Mouse (Mus musculus): ENCODE measurements around the gene Olfr1058. TPM values are rescaled to one million over a fixed set of nuclear protein-coding genes. Genes with fewer than 3 reads are reported as not detected.
"Not testable (repeated sequence)": the region's sequence is repeated elsewhere in the genome, so short reads cannot be mapped to it uniquely, and the experiment has no call there.

Olfr1058 gene
- polyA plus RNA-seq (2016; fragmentation: Nextera tagmentation; extraction: Ambion mirVana), result not detected in 2 replicates

DNA sequence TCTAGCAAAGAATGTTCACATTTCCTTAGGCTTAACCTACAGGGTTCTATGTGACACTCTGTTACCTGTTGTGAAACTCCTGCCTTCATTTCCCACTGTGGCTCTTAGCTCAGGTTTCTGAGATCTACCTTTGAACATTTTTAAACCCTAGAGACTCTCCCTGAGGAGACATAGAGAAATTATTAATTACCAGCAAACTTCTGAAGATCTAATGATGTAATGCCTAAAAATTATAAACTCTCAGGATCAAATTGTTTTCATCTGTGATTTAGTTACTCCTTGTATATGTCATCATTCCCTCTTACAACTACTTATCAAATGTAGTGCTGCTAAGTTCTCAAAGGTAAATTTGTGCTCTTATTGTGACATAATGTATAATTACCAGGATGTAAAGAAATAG lies at the start of gene Olfr1058:
TSS of gene Olfr1058 (minus strand) at position 101 of the 400 bp plus-strand sequence.
- H3K27ac ChIP-seq; H3K27me3 ChIP-seq; H3K4me3 ChIP-seq; ATAC-seq (ENCODE audit: insufficient number of reproducible peaks, insufficient read depth, low FRiP score, low TSS enrichment); H3K4me2 ChIP-seq (replicated peaks); H3K9me3 ChIP-seq; H3K4me1 ChIP-seq; H3K9ac ChIP-seq; H3K36me3 ChIP-seq: not testable (repeated sequence)

DNA sequence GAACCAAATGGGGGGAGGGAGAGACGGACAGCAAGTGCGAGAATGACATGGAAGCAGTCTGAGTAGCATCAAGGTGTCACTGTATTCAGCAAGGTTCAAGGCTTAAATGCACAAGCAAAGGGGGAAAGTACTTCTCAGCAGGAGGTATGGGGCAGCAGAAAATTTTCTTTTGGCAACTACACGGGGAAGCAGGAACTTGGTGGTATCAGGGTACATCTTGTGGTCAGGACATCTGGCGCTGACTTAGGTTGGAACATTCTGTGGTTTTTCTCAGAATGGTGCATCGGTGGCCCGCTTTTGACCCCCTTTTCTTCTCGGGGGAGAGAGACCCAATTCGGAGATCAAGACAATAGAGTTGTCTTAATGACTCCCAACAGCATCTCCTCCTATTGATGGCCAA lies 40.1 kb upstream of the Olfr1058 start:
- WGBS, result 91% methylated on average over 8 of the region's 8 CpGs
- not testable (repeated sequence) for H3K36me3 ChIP-seq; H3K27me3 ChIP-seq; H3K4me1 ChIP-seq; H3K27ac ChIP-seq; H3K4me2 ChIP-seq (replicated peaks); ATAC-seq (ENCODE audit: insufficient number of reproducible peaks, insufficient read depth, low FRiP score, low TSS enrichment); H3K4me3 ChIP-seq; H3K9me3 ChIP-seq; H3K9ac ChIP-seq

DNA sequence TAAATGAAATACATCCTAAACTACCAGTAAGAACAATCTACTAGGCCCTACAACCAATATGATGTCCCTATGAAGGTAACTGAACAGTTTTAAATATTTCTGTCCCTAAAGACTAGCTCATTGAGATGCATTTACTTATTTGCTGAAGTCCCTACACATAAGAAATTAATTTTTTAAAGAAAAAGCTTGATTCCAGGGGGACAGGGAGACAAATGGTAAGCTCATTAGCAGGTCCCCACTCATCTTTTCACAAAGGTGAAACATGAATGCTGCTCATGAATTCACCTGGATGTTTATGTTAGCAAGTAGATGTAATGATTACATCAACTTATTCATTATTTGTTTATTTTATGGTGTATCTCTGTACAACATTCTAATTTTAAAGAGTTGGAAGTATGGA lies 38.3 kb upstream of the Olfr1058 start, which contains the start of gene Olfr1062:
TSS of gene Olfr1062 (minus strand) at position 101 of the 400 bp plus-strand sequence.
- not testable (repeated sequence) for H3K36me3 ChIP-seq; H3K9me3 ChIP-seq; H3K27me3 ChIP-seq; H3K4me1 ChIP-seq; H3K4me2 ChIP-seq (replicated peaks); ATAC-seq (ENCODE audit: insufficient number of reproducible peaks, insufficient read depth, low FRiP score, low TSS enrichment); H3K9ac ChIP-seq; H3K4me3 ChIP-seq; H3K27ac ChIP-seq

DNA sequence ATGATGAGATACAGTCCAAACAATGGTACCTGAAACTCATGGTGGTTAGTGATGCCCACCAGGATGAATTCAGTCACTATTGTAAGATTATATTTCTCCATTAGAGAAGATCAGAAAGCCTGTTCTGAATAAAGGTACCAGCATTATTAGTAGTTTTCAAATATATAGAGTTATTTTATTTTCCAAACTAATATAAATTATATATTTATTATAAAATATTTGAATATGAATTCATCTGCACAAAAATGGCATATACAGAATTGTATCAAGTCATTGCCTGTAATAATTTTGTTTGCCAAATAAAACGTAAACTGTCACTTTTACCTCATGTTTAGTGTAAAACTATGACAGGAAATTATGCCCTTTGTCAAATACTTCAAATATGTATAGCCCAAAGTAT lies 25.6 kb upstream of the Olfr1058 start, which contains the start of gene Olfr1061:
TSS of gene Olfr1061 (minus strand) at position 101 of the 400 bp plus-strand sequence.
- 85% methylated on average over 1 of the region's 1 CpGs for WGBS
- no peaks in the 10 kb centered on the region for H3K9me3 ChIP-seq
- H3K4me2 ChIP-seq (replicated peaks), result no peak within 1 kb of the TSS
- ATAC-seq (ENCODE audit: insufficient number of reproducible peaks, insufficient read depth, low FRiP score, low TSS enrichment), result no peak
- H3K27ac ChIP-seq, result no peak within 1 kb of the TSS
- no peaks in the 10 kb centered on the region for H3K4me1 ChIP-seq
- no peaks in the 10 kb centered on the region for H3K36me3 ChIP-seq
- no peak within 1 kb of the TSS for H3K9ac ChIP-seq
- no peak within 1 kb of the TSS for H3K4me3 ChIP-seq
- H3K27me3 ChIP-seq, result no peaks in the 10 kb centered on the region

DNA sequence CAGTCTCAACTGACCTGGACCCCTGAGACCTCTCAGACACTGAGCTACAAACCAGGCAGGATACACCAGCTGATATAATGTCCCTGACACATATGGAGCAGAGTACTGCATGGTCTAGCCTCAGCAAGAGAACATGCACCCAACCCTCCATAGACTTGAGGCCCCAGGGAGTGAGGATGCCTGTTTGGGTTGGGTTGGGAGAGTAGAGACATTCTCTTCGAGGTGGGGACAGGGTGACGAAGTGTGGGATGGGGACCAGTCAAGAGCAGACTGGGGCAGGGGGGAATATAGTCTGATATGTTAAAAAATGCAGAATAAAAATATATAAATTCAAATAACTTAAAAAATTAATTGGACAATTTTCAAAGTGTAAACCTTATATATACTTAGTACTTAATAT lies 6.8 kb upstream of the Olfr1058 start:
- Histone ChIP-seq H3K4me1 (no peaks in the 10 kb centered on the region), H3K9ac (no peak overlapping the region), H3K9me3 (no peaks in the 10 kb centered on the region), H3K4me2 (replicated peaks) (no peak overlapping the region), H3K4me3 (no peak overlapping the region), H3K36me3 (no peaks in the 10 kb centered on the region), H3K27me3 (no peaks in the 10 kb centered on the region), H3K27ac (no peak overlapping the region)
- WGBS, result 87% methylated on average over 2 of the region's 2 CpGs
- ATAC-seq (ENCODE audit: insufficient number of reproducible peaks, insufficient read depth, low FRiP score, low TSS enrichment), result no peak

DNA sequence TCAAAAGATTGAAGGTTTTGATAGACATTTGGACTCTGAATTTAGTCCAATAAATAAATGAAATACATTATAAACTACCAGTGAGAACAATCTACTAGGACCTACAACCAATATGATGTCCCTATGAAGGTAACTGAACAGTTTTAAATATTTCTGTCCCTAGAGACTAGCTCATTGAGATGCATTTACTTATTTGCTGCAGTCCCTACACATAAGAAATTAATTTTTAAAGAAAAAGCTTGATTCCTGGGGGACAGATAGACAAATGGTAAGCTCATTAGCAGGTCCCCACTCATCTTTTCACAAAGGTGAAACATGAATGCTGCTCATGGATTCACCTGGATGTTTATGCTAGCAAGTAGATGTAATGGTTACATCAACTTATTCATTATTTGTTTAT lies 10.1 kb downstream of the Olfr1058 start, which contains the start of gene Olfr1057:
TSS of gene Olfr1057 (minus strand) at position 101 of the 400 bp plus-strand sequence.
- no peak within 1 kb of the TSS for H3K27ac ChIP-seq
- no peaks in the 10 kb centered on the region for H3K9me3 ChIP-seq
- no peak within 1 kb of the TSS for H3K4me3 ChIP-seq
- H3K4me2 ChIP-seq (replicated peaks), result no peak within 1 kb of the TSS
- H3K4me1 ChIP-seq, result no peaks in the 10 kb centered on the region
- H3K9ac ChIP-seq, result no peak within 1 kb of the TSS
- no peak for ATAC-seq (ENCODE audit: insufficient number of reproducible peaks, insufficient read depth, low FRiP score, low TSS enrichment)
- no peaks in the 10 kb centered on the region for H3K27me3 ChIP-seq
- H3K36me3 ChIP-seq, result no peaks in the 10 kb centered on the region

DNA sequence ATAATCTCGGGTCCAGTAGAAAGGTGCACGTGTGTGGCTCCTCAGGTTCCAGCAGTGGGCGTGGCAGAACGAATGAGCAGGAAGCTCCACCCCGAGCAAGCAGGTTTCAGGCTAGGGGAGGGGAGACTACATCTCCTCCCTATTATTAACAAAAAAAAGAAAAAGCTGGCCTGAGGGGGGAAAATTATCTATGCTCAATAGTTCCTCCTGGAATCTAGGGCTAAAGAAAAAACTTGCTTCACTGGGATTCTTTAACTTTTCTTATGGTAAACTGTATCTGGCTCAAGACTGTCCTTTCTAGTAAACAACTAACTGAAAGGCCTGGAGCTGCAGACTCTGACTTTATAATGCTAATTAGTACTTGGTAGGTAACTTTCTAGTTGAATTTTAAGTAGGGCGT lies 22.0 kb downstream of the Olfr1058 start:
- WGBS, result 71% methylated on average over 2 of the region's 6 CpGs
- not testable (repeated sequence) for H3K27me3 ChIP-seq; ATAC-seq (ENCODE audit: insufficient number of reproducible peaks, insufficient read depth, low FRiP score, low TSS enrichment); H3K4me1 ChIP-seq; H3K9me3 ChIP-seq; H3K9ac ChIP-seq; H3K4me2 ChIP-seq (replicated peaks); H3K4me3 ChIP-seq; H3K36me3 ChIP-seq; H3K27ac ChIP-seq

DNA sequence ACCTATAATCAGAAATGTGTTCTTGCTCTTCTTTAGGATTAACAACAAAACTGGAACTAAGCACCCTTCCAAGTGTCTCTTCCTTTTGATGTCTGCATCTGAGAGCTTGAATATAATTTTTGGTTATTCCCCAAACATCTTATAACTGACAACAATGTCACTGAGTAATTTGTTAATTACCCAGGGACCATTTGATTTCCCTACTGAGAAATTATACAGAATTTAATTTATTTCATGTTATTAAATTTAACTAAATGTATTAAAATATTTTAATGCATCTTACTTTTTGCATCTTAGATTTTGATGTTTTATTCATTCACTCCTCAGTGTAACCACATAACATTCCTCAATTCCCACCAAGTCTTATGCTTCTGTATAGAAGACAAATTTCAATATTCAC lies 26.0 kb downstream of the Olfr1058 start, which contains the start of gene Olfr1056:
TSS of gene Olfr1056 (minus strand) at position 101 of the 400 bp plus-strand sequence.
- Histone ChIP-seq H3K36me3 (no peaks in the 10 kb centered on the region), H3K4me2 (replicated peaks) (no peak within 1 kb of the TSS), H3K27me3 (no peaks in the 10 kb centered on the region), H3K4me3 (no peak within 1 kb of the TSS), H3K4me1 (no peaks in the 10 kb centered on the region), H3K9ac (no peak within 1 kb of the TSS), H3K27ac (no peak within 1 kb of the TSS), H3K9me3 (no peaks in the 10 kb centered on the region)
- ATAC-seq (ENCODE audit: insufficient number of reproducible peaks, insufficient read depth, low FRiP score, low TSS enrichment), result no peak

DNA sequence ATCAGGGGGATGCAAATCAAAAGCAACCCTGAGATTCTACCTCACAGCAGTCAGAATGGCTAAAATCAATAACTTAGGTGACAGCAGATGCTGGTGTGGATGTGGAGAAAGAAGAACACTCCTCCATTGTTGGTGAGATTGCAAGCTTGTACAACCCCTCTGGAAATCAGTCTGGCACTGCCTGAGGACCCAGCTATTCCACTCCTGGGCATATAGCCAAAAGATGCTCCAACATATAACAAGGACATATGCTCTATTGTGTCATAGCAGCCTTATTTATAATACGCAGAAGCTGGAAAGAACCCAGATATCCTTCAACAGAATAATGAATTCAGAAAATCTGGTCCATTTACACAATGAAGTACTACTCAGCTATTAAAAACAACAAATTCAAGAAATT lies 36.6 kb downstream of the Olfr1058 start:
- not testable (repeated sequence) for H3K27ac ChIP-seq; H3K9ac ChIP-seq; H3K27me3 ChIP-seq; H3K4me1 ChIP-seq; H3K4me2 ChIP-seq (replicated peaks); ATAC-seq (ENCODE audit: insufficient number of reproducible peaks, insufficient read depth, low FRiP score, low TSS enrichment); H3K4me3 ChIP-seq; H3K36me3 ChIP-seq; H3K9me3 ChIP-seq
- 100% methylated on average over 1 of the region's 1 CpGs for WGBS

DNA sequence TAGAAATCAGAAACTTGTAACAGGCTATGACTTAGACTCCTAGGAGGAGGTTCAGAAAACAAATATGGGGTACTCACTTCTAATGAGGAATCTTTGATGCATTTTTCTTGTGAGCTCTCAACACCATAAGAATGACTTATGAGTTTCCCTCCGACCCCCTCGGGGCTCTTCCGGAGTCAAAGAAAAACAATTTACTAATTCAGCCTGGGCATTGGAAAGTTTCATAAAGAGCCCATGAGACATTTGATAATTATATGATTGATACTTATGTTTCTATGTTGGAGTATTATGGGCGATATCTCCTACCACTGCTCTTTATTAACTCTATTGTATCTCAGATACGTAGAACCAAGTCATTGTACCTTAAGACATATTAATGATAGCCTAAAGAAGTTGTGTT lies 38.2 kb downstream of the Olfr1058 start, which contains the start of gene Olfr1055:
TSS of gene Olfr1055 (minus strand) at position 101 of the 400 bp plus-strand sequence.
- no peak within 1 kb of the TSS for H3K9ac ChIP-seq
- no peak within 1 kb of the TSS for H3K4me2 ChIP-seq (replicated peaks)
- H3K36me3 ChIP-seq, result no peaks in the 10 kb centered on the region
- no peaks in the 10 kb centered on the region for H3K9me3 ChIP-seq
- no peaks in the 10 kb centered on the region for H3K4me1 ChIP-seq
- 87% methylated on average over 5 of the region's 5 CpGs for WGBS
- H3K27me3 ChIP-seq, result no peaks in the 10 kb centered on the region
- H3K27ac ChIP-seq, result no peak within 1 kb of the TSS
- no peak for ATAC-seq (ENCODE audit: insufficient number of reproducible peaks, insufficient read depth, low FRiP score, low TSS enrichment)
- H3K4me3 ChIP-seq, result no peak within 1 kb of the TSS

DNA sequence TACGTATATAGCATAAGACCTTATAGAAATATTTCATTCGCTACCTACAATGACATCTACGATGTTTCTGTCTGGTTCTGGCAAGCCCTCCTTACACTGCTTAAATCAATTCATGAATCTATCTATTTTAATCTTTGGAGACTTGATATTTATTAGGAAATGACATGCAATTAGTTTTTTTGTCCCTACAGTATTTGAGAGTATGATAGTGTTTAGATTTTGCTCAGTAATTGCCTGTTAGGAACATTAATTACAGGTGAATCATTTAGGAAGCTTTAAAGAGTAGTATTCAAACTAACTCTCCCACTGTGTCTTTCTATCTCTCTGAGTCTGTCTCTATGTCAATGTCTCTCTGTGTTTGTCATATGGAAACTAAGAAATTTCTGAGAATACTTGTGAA lies 53.0 kb downstream of the Olfr1058 start, which contains the start of gene Olfr1054:
TSS of gene Olfr1054 (minus strand) at position 101 of the 400 bp plus-strand sequence.
- no peak within 1 kb of the TSS for H3K27ac ChIP-seq
- no peak within 1 kb of the TSS for H3K9ac ChIP-seq
- 84% methylated on average over 3 of the region's 3 CpGs for WGBS
- H3K4me1 ChIP-seq, result no peaks in the 10 kb centered on the region
- H3K4me3 ChIP-seq, result no peak within 1 kb of the TSS
- no peaks in the 10 kb centered on the region for H3K36me3 ChIP-seq
- no peaks in the 10 kb centered on the region for H3K9me3 ChIP-seq
- no peaks in the 10 kb centered on the region for H3K27me3 ChIP-seq
- H3K4me2 ChIP-seq (replicated peaks), result no peak within 1 kb of the TSS
- no peak for ATAC-seq (ENCODE audit: insufficient number of reproducible peaks, insufficient read depth, low FRiP score, low TSS enrichment)
